In the genomic region with DNA sequence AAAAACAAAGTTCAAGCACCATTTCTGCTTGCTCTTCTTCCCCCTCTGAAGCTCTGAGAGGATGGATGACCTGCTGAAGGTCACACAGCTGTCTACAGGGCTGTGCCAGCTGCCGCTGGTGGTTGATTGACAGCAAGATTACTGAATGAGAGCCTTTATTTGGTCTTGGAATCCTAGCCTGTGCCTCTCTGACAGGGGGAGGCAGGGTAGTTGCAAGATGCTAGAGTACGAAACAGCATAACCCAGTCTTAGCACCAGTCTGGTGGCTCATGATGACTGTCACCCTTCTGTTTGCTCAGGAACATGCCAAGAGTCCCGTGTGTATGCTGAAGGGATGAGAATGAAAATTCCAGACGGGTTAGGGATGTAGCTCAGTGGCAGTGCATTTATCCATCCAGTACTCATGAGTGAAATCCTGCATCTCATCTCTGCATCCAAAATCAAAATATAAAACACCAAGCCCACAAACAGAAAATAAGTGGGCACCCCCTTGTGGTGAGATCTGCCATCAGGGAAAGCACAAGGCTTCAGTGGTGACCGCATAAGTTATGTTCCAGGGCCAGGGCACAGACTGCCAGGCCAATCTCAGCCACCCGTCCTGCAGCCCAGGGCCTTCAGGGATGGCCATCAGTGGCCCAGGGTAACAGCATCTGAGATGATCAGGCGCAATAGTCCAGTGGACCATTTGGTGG, we compare ENCODE assay signal across 12 mouse cellular contexts. TPM values are rescaled to one million over a fixed set of nuclear protein-coding genes. Genes with fewer than 3 reads are reported as not detected.
DNase-seq lines count a peak whose midpoint lies in the region; ATAC-seq and TF ChIP-seq lines count a peak whose summit lies in the region.
"Had no signal": no experiment of that assay in that cellular context is flagged by ENCODE, and none has a peak within 500 bp of the region (broad histone marks: within the 10 kb centered on the region; RNA-seq: fewer than 3 reads in every experiment).

No protein-coding gene starts in this region.

- H3K4me1 ChIP-seq in liver, embryonic 14.5 days (replicated peaks; ENCODE audit: control insufficient read depth in 2 of 2, insufficient read depth in 2 of 2, low read length in 1 of 2): no peaks in the 10 kb centered on the region
- peaks cover 7% of the 10 kb centered on the region for H3K4me1 ChIP-seq in liver, embryonic 12.5 days
- H3K4me1 ChIP-seq in embryonic facial prominence, embryonic 10.5 days: peaks cover 20% of the 10 kb centered on the region

- 57% methylated on average over 7 of the region's 7 CpGs for WGBS in liver, embryonic 14.5 days (ENCODE audit: insufficient replicate concordance)
- WGBS in liver, embryonic 12.5 days (ENCODE audit: insufficient replicate concordance): 65% methylated on average over 7 of the region's 7 CpGs
- whole genome bisulfite sequencing in embryonic facial prominence, embryonic 10.5 days: 68% methylated on average over 7 of the region's 7 CpGs

- no peaks in the 10 kb centered on the region for H3K9me3 ChIP-seq in liver, embryonic 14.5 days (ENCODE audit: control insufficient read depth, low read length)
- no peaks in the 10 kb centered on the region for H3K9me3 ChIP-seq in liver, embryonic 12.5 days (replicated peaks)
- no peaks in the 10 kb centered on the region for H3K9me3 ChIP-seq in embryonic facial prominence, embryonic 10.5 days
- H3K9me3 ChIP-seq: limb, embryonic 13.5 days had no signal

- H3K36me3 ChIP-seq in liver, embryonic 14.5 days (replicated peaks; ENCODE audit: control insufficient read depth, insufficient read depth, low read depth): no peaks in the 10 kb centered on the region
- H3K36me3 ChIP-seq in liver, embryonic 12.5 days: no peaks in the 10 kb centered on the region
- no peaks in the 10 kb centered on the region for H3K36me3 ChIP-seq in embryonic facial prominence, embryonic 10.5 days (replicated peaks)
- H3K36me3 ChIP-seq: limb, embryonic 13.5 days had no signal

- H3K27me3 ChIP-seq in liver, embryonic 14.5 days (ENCODE audit: control insufficient read depth, insufficient read depth, low read length): no peaks in the 10 kb centered on the region
- H3K27me3 ChIP-seq in liver, embryonic 12.5 days (replicated peaks): no peaks in the 10 kb centered on the region; the same call in 1 of the 2 replicates
- 0 out of 2 replicates have a peak, but pooled peaks cover 5% of the 10 kb centered on the region for H3K27me3 ChIP-seq in embryonic facial prominence, embryonic 10.5 days (replicated peaks; ENCODE audit: low read depth, poor library complexity, severe bottlenecking)
- H3K27me3 ChIP-seq: limb, embryonic 13.5 days had no signal

- ATAC-seq in liver, embryonic 14.5 days (ENCODE audit: insufficient read depth): no peak
- ATAC-seq in liver, embryonic 12.5 days: no peak

- H3K9ac ChIP-seq in liver, embryonic 14.5 days (replicated peaks): no peak overlapping the region
- no peak overlapping the region for H3K9ac ChIP-seq in liver, embryonic 12.5 days
- H3K9ac ChIP-seq: limb, embryonic 13.5 days had no signal

- H3K27ac ChIP-seq in liver, embryonic 14.5 days: no peak overlapping the region
- no peak overlapping the region for H3K27ac ChIP-seq in liver, embryonic 12.5 days
- no peak overlapping the region for H3K27ac ChIP-seq in embryonic facial prominence, embryonic 10.5 days (replicated peaks)
- H3K27ac ChIP-seq: limb, embryonic 13.5 days had no signal

- H3K4me3 ChIP-seq in liver, embryonic 14.5 days (ENCODE audit: insufficient read depth in 1 of 2, low read depth in 2 of 2, low read length in 2 of 2): no peak overlapping the region
- H3K4me3 ChIP-seq in liver, embryonic 12.5 days: no peak overlapping the region
- no peak overlapping the region for H3K4me3 ChIP-seq in embryonic facial prominence, embryonic 10.5 days
- H3K4me3 ChIP-seq: erythroblast, embryonic 14.5 days; limb, embryonic 13.5 days; myocyte had no signal

- DNase-seq in cerebellum, adult 8-10 months: peak; percentile 19
- no peak for DNase-seq in cerebellum, adult 9-10 months
- DNase-seq in liver, embryonic 14.5 days (ENCODE audit: low read depth in 3 of 3, low spot score in 3 of 3): no peak
- DNase-seq in embryonic facial prominence, embryonic 10.5 days (ENCODE audit: low spot score): peak; percentile 18
- DNase-seq in retina, postnatal 1 day: peak; percentile 21
- DNase-seq in heart, postnatal 36 days: no peak
- DNase-seq in gastrocnemius, adult 8-10 months (ENCODE audit: low spot score in 2 of 2): no peak

- intact Hi-C loops in heart, postnatal 36 days (cut with DNase I): no loop called here

- no peak overlapping the region for H3K4me2 ChIP-seq in liver, embryonic 14.5 days (ENCODE audit: low read depth)
- H3K4me2 ChIP-seq in liver, embryonic 12.5 days: no peak overlapping the region
- H3K4me2 ChIP-seq: limb, embryonic 13.5 days had no signal

- TF ChIP-seq CTCF in liver, embryonic 14.5 days (IDR thresholded peaks at IDR 0.05; ENCODE audit: low read depth): 0 out of 2 replicates have a peak, but pooled peaks have one; percentile 41

- no peak for TF ChIP-seq EP300 in liver, embryonic 14.5 days (IDR thresholded peaks at IDR 0.05; ENCODE audit: low read depth)

RNA-seq across cellular contexts. Expression of a gene that starts 32.8 kb away (rescaled TPM):
- 52.8 and 53.2 TPM in 2 replicates for polyA plus RNA-seq in liver, embryonic 14.5 days (2012; rRNA removed)
- polyA plus RNA-seq in liver, embryonic 14.5 days (2014; fragmentation: Nextera tagmentation; extraction: Ambion mirVana): 20.5 and 25.3 TPM in 2 replicates
- polyA plus RNA-seq in liver, embryonic 12.5 days (2016; fragmentation: Nextera tagmentation; extraction: Ambion mirVana): 5.8 and 5.9 TPM in 2 replicates
- polyA plus RNA-seq in embryonic facial prominence, embryonic 10.5 days (2016; fragmentation: Nextera tagmentation; extraction: Ambion mirVana): 10.2 TPM in 2 replicates
- 1 to 10 TPM; 1.4 to 2.3 TPM for total RNA-seq in heart, postnatal 36 days (2021)
- 1 to 10 TPM; 1.2 to 2.5 (median 1.8) TPM for total RNA-seq in gastrocnemius, adult 8-10 months (2022)

RNA-seq across cellular contexts. Expression of a gene that starts 35.9 kb away (rescaled TPM):
- not detected in 2 replicates for polyA plus RNA-seq in liver, embryonic 14.5 days (2012; rRNA removed)
- polyA plus RNA-seq in liver, embryonic 14.5 days (2014; fragmentation: Nextera tagmentation; extraction: Ambion mirVana): not detected in 2 replicates
- not detected in 2 replicates for polyA plus RNA-seq in liver, embryonic 12.5 days (2016; fragmentation: Nextera tagmentation; extraction: Ambion mirVana)
- polyA plus RNA-seq in embryonic facial prominence, embryonic 10.5 days (2016; fragmentation: Nextera tagmentation; extraction: Ambion mirVana): not detected in 2 replicates
- total RNA-seq in heart, postnatal 36 days (2021): not detected
- under 1 TPM in 1 of 4 experiments, not detected in 3; 0.09 TPM for total RNA-seq in gastrocnemius, adult 8-10 months (2022)
- total RNA-seq: hematopoietic stem cell, adult 5-6 weeks had no signal
- polyA plus RNA-seq: erythroblast, embryonic 14.5 days; limb, embryonic 13.5 days; myocyte had no signal

Comparison
In these comparisons a context has a peak if more than half of its experiments do, and no peak if none do; other contexts are left out.
1. DNase-seq: peak in cerebellum, adult 8-10 months (single experiment), embryonic facial prominence, embryonic 10.5 days (single experiment) and retina, postnatal 1 day (single experiment); none in cerebellum, adult 9-10 months (single experiment), liver, embryonic 14.5 days (0 of 3), heart, postnatal 36 days (0 of 2) and gastrocnemius, adult 8-10 months (0 of 2).